Mouse (Mus musculus) lung, embryonic 14.5 days (tissue): ENCODE data around the gene Klf5. TPM values are rescaled to one million over a fixed set of nuclear protein-coding genes. Genes with fewer than 3 reads are reported as not detected.
A peak's percentile ranks its signal among the peaks of the same experiment; 100 is the strongest.

Source experiments
- ATAC-seq: fragments of 200-750 bp; cut with Nextera tagmentation; 2 replicates; pipeline ENCODE4 v1.8.0; 2017; ENCODE audit warnings: mild to moderate bottlenecking, moderate TSS enrichment, moderate library complexity; ENCODE audit not compliant: insufficient read depth
- DNase-seq: peaks from one replicate; pipeline ENCODE4 v3.0.0-alpha.2; 2015
- H3K27ac ChIP-seq: fragments of 300-500 bp; sonication (generic); 2 replicates; pipeline ENCODE4 v1.5.1; 2014; ENCODE audit warnings: low read depth, mild to moderate bottlenecking, moderate library complexity
- H3K27me3 ChIP-seq: fragments of 300-500 bp; sonication (generic); 2 replicates; pipeline ENCODE4 v1.6.1; 2014; ENCODE audit warnings: low read length, control low read depth; ENCODE audit not compliant: insufficient read depth
- H3K36me3 ChIP-seq: fragments of 300-500 bp; sonication (generic); 2 replicates; pipeline ENCODE4 v1.6.1; 2014; ENCODE audit warnings: control low read depth; ENCODE audit not compliant: insufficient read depth
- H3K4me1 ChIP-seq: fragments of 300-500 bp; sonication (generic); 2 replicates; pipeline ENCODE4 v1.6.1; 2014; ENCODE audit warnings: antibody characterized with exemption, control low read depth; ENCODE audit not compliant: insufficient read depth
- H3K4me2 ChIP-seq: fragments of 300-500 bp; sonication (generic); 2 replicates; pipeline ENCODE4 v1.6.1; 2014; ENCODE audit warnings: mild to moderate bottlenecking
- H3K4me3 ChIP-seq: fragments of 300-500 bp; sonication (generic); 2 replicates; pipeline ENCODE4 v1.5.1; 2014; ENCODE audit warnings: low read depth, low read length
- H3K9ac ChIP-seq: fragments of 300-500 bp; sonication (generic); 2 replicates; pipeline ENCODE4 v1.6.1; 2014
- H3K9me3 ChIP-seq: fragments of 300-500 bp; sonication (generic); 2 replicates; pipeline ENCODE4 v1.6.1; 2016; ENCODE audit warnings: low read depth, low read length, control low read depth
- CTCF ChIP-seq: IDR thresholded peaks from 2 replicates; pipeline ENCODE4 v1.5.1; 2016; ENCODE audit warnings: antibody characterized with exemption, low read depth
- WGBS: fragments of 180-500 bp; shearing (Covaris S2); extraction: QIAGEN DNeasy Blood & Tissue Kit; methylation state at CpG from one replicate; pipeline ENCODE4 v1.1.7; 2014; 5-methylcytosine and 5-hydroxymethylcytosine counted together
- polyA plus RNA-seq: library from polyadenylated mRNA; unstranded; fragments of >200 nt; fragmentation: Nextera tagmentation; extraction: Ambion mirVana; gene quantifications from 2 replicates; pipeline ENCODE4 v1.2.1, GENCODE M21; 2014

The Klf5 gene
- polyA plus RNA-seq, 1 experiment from 2014 or later = 16.3 TPM

- under 1% methylated on average over 59 of the region's 60 CpGs for WGBS
- Histone ChIP-seq H3K27me3 (peaks cover 32% of the 10 kb centered on the region), H3K4me2 (peak overlapping the region; percentile 98), H3K27ac (peak overlapping the region; percentile 72), H3K9ac (peak overlapping the region; percentile 68), H3K36me3 (0 out of 2 replicates have a peak, but pooled peaks cover 6% of the 10 kb centered on the region), H3K4me1 (no peaks in the 10 kb centered on the region), H3K4me3 (peak overlapping the region; percentile 70), H3K9me3 (no peaks in the 10 kb centered on the region)
- TF ChIP-seq CTCF = no peak
- DNase-seq (peak; percentile 65), ATAC-seq (peak; percentile 78)
Measured at GRCm38 (mm10) chr14:99299022-99299481, 561 bp downstream of the Klf5 start.

GRCm38 (mm10) chr14:99299701-99300191 lies 1.3 kb downstream of the Klf5 start:
- Histone ChIP-seq H3K36me3 (0 out of 2 replicates have a peak, but pooled peaks cover 6% of the 10 kb centered on the region), H3K27me3 (peaks cover 32% of the 10 kb centered on the region), H3K4me3 (peak overlapping the region; percentile 70), H3K9ac (peak overlapping the region; percentile 68), H3K9me3 (no peaks in the 10 kb centered on the region), H3K4me1 (no peaks in the 10 kb centered on the region), H3K4me2 (peak overlapping the region; percentile 98), H3K27ac (no peak overlapping the region)
- TF ChIP-seq CTCF = no peak
- DNase-seq = peak; percentile 62
- no peak for ATAC-seq
- 3% methylated on average over 21 of the region's 21 CpGs for WGBS

GRCm38 (mm10) chr14:99301472-99301871 lies 3.0 kb downstream of the Klf5 start:
- Histone ChIP-seq H3K36me3 (0 out of 2 replicates have a peak, but pooled peaks cover 6% of the 10 kb centered on the region), H3K4me1 (no peaks in the 10 kb centered on the region), H3K27me3 (peaks cover 32% of the 10 kb centered on the region), H3K4me3 (no peak overlapping the region), H3K27ac (no peak overlapping the region), H3K9ac (no peak overlapping the region), H3K4me2 (0 out of 2 replicates have a peak overlapping the region, but pooled peaks have one; percentile 98), H3K9me3 (no peaks in the 10 kb centered on the region)
- ATAC-seq = no peak
- DNase-seq = no peak
- TF ChIP-seq CTCF = no peak
- 62% methylated on average over 11 of the region's 11 CpGs for WGBS

- DNase-seq (no peak), ATAC-seq (no peak)
- Histone ChIP-seq H3K9ac (no peak overlapping the region), H3K27ac (no peak overlapping the region), H3K9me3 (no peaks in the 10 kb centered on the region), H3K4me2 (no peak overlapping the region), H3K36me3 (0 out of 2 replicates have a peak, but pooled peaks cover 6% of the 10 kb centered on the region), H3K27me3 (peaks cover 16% of the 10 kb centered on the region), H3K4me1 (no peaks in the 10 kb centered on the region), H3K4me3 (no peak overlapping the region)
- no peak for TF ChIP-seq CTCF
- 56% methylated on average over 3 of the region's 3 CpGs for WGBS
Measured at GRCm38 (mm10) chr14:99304387-99304786, 5.9 kb downstream of the Klf5 start.

GRCm38 (mm10) chr14:99304997-99305792 lies 6.7 kb downstream of the Klf5 start:
- Histone ChIP-seq H3K27ac (no peak overlapping the region), H3K36me3 (0 out of 2 replicates have a peak, but pooled peaks cover 6% of the 10 kb centered on the region), H3K4me3 (no peak overlapping the region), H3K27me3 (0 out of 2 replicates have a peak, but pooled peaks cover 8% of the 10 kb centered on the region), H3K4me2 (no peak overlapping the region), H3K9ac (no peak overlapping the region), H3K4me1 (no peaks in the 10 kb centered on the region), H3K9me3 (no peaks in the 10 kb centered on the region)
- 67% methylated on average over 12 of the region's 12 CpGs for WGBS
- DNase-seq (peak; percentile 40), ATAC-seq (no peak)
- no peak for TF ChIP-seq CTCF

- 0 out of 2 replicates have a peak, but pooled peaks cover 6% of the 10 kb centered on the region for H3K36me3 ChIP-seq
- H3K4me1 ChIP-seq = no peaks in the 10 kb centered on the region
- H3K4me2 ChIP-seq = no peak overlapping the region
- 40% methylated on average over 7 of the region's 7 CpGs for WGBS
- ATAC-seq (no peak), DNase-seq (no peak)
- no peak overlapping the region for H3K4me3 ChIP-seq
- H3K9ac ChIP-seq = no peak overlapping the region
- no peak overlapping the region for H3K27ac ChIP-seq
- no peak for TF ChIP-seq CTCF
- no peaks in the 10 kb centered on the region for H3K9me3 ChIP-seq
- 0 out of 2 replicates have a peak, but pooled peaks cover 1% of the 10 kb centered on the region for H3K27me3 ChIP-seq
Measured at GRCm38 (mm10) chr14:99306410-99306809, 7.9 kb downstream of the Klf5 start.

- H3K9ac ChIP-seq = no peak overlapping the region
- no peak for TF ChIP-seq CTCF
- DNase-seq (no peak), ATAC-seq (no peak)
- 71% methylated on average over 9 of the region's 9 CpGs for WGBS
- 0 out of 2 replicates have a peak, but pooled peaks cover 3% of the 10 kb centered on the region for H3K36me3 ChIP-seq
- no peaks in the 10 kb centered on the region for H3K4me1 ChIP-seq
- no peak overlapping the region for H3K4me2 ChIP-seq
- no peaks in the 10 kb centered on the region; the same call in 1 of the 2 replicates for H3K9me3 ChIP-seq
- no peak overlapping the region for H3K4me3 ChIP-seq
- H3K27ac ChIP-seq = no peak overlapping the region
- H3K27me3 ChIP-seq = no peaks in the 10 kb centered on the region
Measured at GRCm38 (mm10) chr14:99309606-99310005, 11.1 kb downstream of the Klf5 start.
